Mouse (Mus musculus) kidney, postnatal 36 days (tissue): ENCODE data around the gene Krtap21-1.

Experiments used
- DNase-seq, 2 experiments: peaks; one replicate each; pipeline ENCODE4 v3.0.0; 2021 to 2022; ENCODE audit warnings: mixed read lengths in 2 of 2

Krtap21-1 gene

GRCm38 (mm10) chr16:89403768-89404167, at the start of gene Krtap21-1:
Gene Krtap21-1, minus strand, starts transcription at chr16:89403868.
- DNase-seq = no peak

- no peak for DNase-seq
These were observed 25.9 kb upstream of the Krtap21-1 start for GRCm38 (mm10) chr16:89429586-89429985.

DNA sequence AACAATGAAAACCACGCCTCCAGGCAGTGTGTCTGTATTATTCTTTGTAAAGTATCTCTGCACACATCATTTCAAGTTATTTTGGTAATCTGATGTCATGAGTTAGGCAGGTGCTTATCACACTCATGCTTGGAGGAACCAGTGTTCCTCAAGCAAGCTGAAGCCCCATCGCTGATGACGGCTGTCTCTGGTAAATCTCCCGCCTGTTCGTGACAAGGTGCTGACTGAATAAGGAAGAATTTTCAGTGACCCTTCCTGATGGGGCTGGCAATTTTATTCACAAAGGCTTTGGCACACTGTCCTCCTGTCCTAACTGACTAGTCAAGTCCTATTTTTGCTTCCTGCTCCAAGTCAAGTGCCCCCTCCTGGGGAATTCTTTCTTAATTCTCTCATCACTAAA, 21.6 kb upstream of the Krtap21-1 start:
- DNase-seq = no peak

GRCm38 (mm10) chr16:89420011-89420410, 16.3 kb upstream of the Krtap21-1 start, which contains the start of gene Krtap6-2:
Gene Krtap6-2, minus strand, starts transcription at chr16:89420111.
- DNase-seq = no peak

- DNase-seq = no peak
These were observed 12.6 kb upstream of the Krtap21-1 start for GRCm38 (mm10) chr16:89416311-89416710.

DNA sequence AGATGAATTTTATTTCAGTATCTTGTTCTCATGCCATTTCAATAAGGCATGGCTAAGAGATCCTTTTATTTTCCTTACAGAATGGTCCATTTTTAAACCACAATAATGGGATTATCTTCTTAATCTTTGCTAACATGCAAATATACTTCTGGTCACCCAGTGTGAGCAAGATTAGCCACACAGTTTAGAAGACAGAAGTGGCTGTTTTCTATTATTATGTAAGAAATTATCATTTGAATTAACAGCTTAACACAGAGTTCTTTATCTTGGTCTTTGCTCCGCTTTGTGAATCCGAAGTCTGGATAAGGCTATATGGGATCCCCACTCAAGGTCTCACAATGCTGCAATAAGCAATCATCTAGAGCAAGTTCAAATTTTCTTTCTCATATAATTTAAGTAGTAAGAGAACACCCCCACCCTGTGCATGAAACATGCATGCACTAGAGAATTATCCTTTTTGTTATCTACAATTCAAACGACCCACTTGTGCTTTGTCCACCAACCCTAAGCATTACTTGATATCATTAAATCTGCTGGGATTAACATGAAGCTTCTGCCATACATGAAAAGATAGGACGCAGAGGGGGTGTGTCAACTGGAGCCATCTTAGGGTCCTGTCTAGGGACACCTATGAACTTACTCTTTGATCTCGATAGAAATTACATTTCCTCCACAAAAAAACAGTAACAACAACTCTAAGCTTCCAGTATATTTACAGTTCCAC, 6.8 kb upstream of the Krtap21-1 start:
- DNase-seq = no peak

GRCm38 (mm10) chr16:89372734-89373461, 30.8 kb downstream of the Krtap21-1 start:
- no peak for DNase-seq
